Mouse (Mus musculus) C2C12 (cell line): ENCODE results near the gene Lmntd1.

Experiments
- CEBPB ChIP-seq: IDR thresholded peaks from one replicate; pipeline ENCODE4 v1.6.1; 2011; ENCODE audit warnings: low read depth, mild to moderate bottlenecking, control low read depth, moderate library complexity
- CTCF ChIP-seq: IDR thresholded peaks from one replicate; pipeline ENCODE4 v1.5.1; 2011; ENCODE audit not compliant: control insufficient read depth, insufficient read depth, insufficient read length
- MAX ChIP-seq: IDR thresholded peaks from one replicate; pipeline ENCODE4 v1.6.1; 2011; ENCODE audit warnings: mild to moderate bottlenecking, control low read depth
- USF1 ChIP-seq: IDR thresholded peaks from one replicate; pipeline ENCODE4 v1.6.1; 2011; ENCODE audit warnings: low read depth, mild to moderate bottlenecking, control low read depth, moderate library complexity

- TF ChIP-seq USF1 (no peak), CTCF (no peak), MAX (no peak), CEBPB (no peak)
Measured at GRCm38 (mm10) chr6:145477367-145477905, 136.7 kb downstream of the Lmntd1 start.
